Mouse (Mus musculus) MN1 (cell line): ENCODE results near the gene Adgrl1.
A peak's percentile ranks its signal among the peaks of the same experiment; 100 is the strongest.

ENCODE experiments used
- DNase-seq: peaks from one replicate; pipeline ENCODE4 v3.0.0-alpha.2; 2016; ENCODE audit warnings: low spot score

Adgrl1 gene

GRCm38 (mm10) chr8:83901566-83902485, 1.9 kb downstream of the Adgrl1 start:
- peak; percentile 47 for DNase-seq

- peak; percentile 80 for DNase-seq
Observed at GRCm38 (mm10) chr8:83902961-83903666, 3.2 kb downstream of the Adgrl1 start.

DNA sequence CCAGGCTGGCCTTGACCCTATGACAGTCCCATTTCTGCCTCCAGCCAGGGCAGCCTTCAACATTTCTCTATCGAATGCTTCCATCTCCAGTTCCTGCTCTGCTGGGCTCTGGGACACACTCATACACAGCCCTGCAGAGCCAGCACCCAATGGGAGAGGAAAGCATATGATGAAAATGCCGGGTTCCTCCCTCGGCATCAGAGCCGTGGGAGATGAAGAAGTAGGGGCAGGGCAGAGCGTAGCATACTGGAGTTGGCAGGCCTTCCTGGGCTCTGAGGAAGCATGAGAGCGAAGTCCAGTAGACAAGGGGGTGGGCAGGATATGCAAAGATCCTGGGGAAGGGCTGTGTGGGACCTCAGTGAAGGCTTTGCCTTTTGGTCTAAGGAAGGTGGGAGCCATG, 8.7 kb downstream of the Adgrl1 start:
- DNase-seq = no peak

DNA sequence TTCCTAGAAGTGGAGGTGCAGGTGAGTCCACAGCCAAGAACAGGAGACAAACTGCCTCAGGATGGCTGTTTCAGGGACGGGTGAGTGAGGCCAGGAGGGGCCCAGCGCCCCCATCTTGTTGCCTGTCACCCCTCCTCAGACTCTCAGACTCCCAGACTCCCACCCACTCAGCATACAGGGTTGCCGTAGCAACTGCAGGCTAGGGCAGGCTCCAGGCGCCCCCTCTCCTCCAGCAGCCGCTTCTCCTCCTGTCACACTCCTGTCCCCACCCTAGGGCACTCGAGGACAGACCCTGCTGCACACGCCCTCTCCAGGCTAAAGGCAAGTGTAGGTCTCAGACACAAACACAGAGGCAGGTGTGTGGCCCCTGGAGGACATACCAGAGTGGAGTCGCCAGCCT, 9.4 kb downstream of the Adgrl1 start:
- DNase-seq = no peak

DNA sequence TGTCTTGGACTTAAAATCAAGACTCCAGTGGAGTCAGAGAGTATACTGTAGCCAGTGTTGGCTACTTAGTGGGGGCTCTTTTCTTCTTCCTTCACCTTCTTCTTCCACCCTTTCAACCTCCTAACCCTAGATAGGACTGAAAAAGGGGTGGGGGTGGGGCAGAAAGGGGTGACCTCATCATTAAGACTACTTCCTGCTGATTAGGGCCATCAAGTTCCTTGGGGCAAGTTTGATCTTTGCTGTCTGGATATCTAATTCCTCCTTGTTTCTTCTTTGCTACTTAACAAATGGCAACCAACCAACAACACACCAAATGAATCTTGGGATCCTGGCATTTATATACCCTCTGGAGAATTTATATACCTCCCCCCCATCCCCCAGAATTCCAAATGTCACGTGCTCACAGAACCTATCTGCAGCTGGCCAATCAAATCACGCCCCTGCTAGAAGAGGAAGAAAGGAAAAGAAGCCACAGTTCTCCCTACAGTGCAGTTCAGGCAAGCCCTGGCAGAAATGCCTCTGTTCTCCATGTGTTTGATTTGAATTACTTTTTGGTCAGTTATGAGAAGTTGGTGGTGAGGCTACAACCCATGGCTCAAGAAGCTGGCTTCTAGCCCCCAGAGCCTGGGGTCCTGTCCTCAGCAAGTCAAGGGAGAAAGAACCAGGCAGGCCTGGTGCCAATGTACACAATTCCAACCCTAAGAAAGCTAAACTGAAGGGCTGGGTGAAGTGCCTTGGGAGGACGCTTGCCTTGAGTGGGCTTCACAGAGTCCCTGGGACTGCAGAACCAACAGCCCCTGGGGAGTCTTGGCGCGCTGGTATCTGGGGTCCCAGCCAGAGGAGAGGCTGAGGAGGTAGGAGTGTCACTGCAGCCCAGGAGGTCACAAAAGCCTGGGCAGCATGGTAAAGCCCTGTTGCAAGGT, 12.2 kb downstream of the Adgrl1 start:
- no peak for DNase-seq

DNA sequence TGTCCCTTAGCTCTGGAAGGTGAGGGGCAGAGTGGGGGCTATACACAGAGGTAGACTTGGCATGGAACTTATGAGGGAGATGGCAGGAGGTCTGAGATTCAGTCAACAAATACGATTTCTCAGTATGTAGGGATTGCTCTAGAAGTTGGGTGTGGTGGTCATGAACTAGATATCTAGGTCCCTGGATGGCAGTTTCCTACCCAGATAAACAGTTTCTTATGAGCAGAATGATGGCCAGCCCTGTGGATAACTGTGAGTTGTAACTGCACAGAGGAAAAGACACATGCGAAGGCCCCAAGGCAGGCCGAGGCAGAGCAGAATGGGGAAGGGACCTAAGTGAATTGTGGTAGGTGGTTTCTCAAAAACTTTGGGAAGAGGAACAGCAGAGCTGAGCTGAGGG, 14.3 kb downstream of the Adgrl1 start:
- DNase-seq = no peak

DNA sequence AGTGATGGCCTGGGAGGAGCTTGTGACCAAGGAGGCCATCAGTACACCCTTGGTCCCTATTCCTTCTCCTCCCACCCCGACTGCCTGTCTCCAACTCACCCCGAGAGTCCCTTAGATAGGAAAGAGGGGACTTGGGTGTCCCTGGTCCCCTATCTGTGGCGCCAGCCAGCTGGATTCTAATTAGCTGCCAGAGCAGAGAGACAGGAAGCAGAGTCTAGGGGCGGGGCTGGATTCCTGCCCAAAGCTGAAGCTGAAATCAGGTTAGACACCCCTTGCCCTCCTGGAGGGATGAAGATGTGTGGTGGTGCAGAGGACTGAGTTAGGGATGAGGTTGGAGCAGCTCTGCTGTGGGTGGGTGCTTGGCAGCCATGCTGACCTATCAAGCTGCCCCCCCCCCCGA, 15.0 kb downstream of the Adgrl1 start:
- DNase-seq = peak; percentile 81

GRCm38 (mm10) chr8:83916015-83916414, 16.1 kb downstream of the Adgrl1 start:
- no peak for DNase-seq

GRCm38 (mm10) chr8:83917566-83917965, 17.7 kb downstream of the Adgrl1 start:
- no peak for DNase-seq

GRCm38 (mm10) chr8:83921558-83921957, 21.7 kb downstream of the Adgrl1 start:
- DNase-seq = peak; percentile 89

DNA sequence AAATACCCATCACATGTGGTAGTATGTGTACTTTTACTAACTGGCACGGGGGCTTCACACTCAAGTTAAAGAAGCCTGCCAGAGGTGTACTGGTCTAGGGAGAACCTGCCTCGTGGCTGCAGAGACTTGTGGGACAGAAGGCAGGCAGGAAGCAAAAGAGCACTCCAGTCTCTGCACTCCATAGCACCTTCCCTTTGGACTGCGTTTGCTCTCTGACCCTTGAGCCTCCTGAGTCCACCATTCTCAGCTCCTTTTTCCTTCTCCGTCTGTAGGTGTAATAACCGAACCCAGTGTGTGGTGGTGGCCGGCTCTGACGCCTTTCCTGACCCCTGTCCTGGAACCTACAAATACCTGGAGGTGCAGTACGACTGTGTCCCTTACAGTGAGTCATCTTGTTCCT, 22.8 kb downstream of the Adgrl1 start:
- DNase-seq = no peak

DNA sequence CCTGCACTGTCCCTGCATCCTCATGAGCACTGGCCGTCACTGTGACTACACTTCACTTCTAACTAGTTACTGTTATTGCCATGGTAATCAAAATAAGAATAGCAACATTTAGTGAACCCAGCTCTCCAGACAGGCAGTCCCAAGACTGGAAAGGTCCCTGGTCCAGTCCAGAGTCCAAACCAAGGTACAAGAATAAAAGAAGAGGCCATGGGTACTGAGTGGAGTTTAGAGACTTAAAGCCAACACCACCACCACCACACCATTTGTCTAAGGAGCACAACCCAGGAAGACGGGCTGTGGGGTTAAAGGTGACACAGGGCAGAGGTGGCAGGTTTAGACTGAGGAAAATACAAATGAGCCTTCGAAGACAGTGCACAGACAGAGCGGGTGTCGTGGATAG, 24.7 kb downstream of the Adgrl1 start:
- DNase-seq = no peak

GRCm38 (mm10) chr8:83926266-83926665, 26.4 kb downstream of the Adgrl1 start:
- no peak for DNase-seq

GRCm38 (mm10) chr8:83934222-83934621, 34.3 kb downstream of the Adgrl1 start:
- no peak for DNase-seq

DNA sequence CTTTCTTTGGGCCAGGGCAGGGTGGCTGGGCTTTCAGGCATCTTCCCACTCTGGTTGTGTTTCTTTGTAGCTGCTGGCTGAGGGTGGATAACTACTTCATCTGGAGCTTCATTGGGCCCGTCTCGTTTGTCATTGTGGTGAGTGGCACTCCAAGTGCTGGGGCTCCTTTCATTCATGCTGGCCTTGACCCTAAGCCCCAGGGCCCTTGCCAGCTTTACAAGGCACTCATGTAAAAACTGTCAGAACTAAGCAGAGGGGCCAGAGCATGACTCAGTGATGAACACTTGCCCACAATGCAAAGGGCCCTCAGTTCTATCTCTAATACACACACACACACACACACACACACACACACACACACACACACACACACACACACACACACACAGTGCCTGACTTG, 35.1 kb downstream of the Adgrl1 start:
- DNase-seq = no peak

GRCm38 (mm10) chr8:83935435-83935834, 35.5 kb downstream of the Adgrl1 start:
- DNase-seq = no peak

DNA sequence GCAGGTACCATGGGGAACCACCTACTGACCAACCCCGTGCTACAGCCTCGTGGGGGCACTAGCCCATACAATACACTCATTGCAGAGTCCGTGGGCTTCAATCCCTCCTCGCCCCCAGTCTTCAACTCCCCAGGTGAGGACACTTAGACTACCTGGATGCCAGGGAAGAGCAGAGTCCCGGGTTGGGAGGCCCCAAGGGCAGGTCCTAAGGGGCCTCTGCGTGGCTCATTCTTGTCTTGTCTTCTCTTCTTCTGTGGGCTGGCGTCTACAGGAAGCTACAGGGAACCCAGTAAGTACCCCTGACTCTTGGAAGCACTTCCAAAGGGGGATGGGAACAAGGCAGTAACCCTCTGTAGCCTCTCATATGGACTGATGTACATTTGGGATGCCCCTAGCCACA, 37.7 kb downstream of the Adgrl1 start:
- DNase-seq = no peak

- DNase-seq = no peak
Observed at GRCm38 (mm10) chr8:83938330-83938729, 38.4 kb downstream of the Adgrl1 start.

DNA sequence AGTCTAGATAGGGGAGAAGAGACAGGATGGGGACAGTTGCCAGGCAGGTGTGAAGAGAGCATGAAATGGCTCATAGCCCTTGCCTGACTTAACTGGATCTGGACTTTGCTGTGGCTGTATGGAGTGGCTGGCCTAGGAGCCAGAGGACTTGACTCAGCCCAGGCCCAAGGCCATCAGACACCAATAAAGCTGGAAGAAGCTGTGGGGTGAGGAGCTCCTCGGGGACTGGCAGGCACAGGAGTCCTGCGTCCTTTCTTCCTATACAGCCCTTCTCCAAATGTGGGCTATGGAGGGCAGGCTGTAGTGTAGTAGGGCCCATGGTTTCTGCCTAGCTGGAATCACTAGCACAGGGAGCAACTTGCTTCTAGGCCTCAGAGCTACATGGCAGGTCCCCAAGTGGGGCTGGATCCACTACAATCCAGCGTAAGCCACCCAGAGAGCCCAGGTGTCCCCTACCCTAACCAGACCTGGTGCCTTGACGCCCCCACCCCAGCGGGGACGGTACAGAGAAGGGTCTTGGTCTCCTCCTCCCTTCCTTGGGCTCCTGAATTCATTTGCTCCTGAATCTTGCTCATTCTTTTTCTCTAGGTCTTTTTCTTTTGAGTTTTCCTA, 41.3 kb downstream of the Adgrl1 start:
- no peak for DNase-seq

DNA sequence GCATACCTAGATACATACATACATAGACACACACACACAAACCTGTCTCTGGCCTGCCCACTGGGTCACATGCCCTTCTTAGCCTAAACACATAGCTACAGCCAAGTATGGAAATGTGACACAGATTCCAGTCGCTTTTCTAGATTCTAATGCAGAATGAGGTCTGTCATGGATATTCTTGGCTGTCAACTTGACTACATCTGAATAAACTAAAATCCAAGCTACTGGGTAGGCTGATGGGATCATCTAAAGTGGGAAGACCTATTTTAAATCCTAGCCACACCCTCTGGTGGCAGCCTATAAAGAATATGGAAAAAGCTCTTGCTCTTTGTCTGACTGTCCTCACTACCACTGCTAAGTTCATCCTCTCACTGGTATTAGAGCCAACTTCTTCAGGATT, 42.5 kb downstream of the Adgrl1 start:
- no peak for DNase-seq

GRCm38 (mm10) chr8:83945540-83945939, 45.6 kb downstream of the Adgrl1 start:
- no peak for DNase-seq

DNA sequence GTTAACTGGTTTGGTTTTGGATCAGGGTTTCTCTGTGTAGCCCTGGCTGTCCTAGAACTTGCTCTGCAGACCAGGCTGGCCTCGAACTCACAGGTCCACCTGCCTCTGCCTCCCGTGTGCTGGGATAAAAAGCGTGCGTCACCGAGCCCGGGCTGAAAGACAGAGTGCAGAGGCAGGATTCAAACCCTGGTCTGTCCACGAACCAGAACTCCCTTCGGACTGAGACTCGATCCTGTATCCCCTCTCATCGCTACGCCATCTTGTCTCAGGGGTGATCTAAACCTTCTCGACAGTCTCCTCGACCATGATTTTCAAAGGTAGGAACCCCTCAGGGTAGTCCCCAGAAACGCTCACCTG, 54.8 kb downstream of the Adgrl1 start:
- DNase-seq = no peak
